Mouse (Mus musculus) activated CD4-positive, CD25-positive, alpha-beta regulatory T cell, adult 4 months (primary cell): Measurements from ENCODE around the gene Cib2. TPM values are rescaled to one million over a fixed set of nuclear protein-coding genes. Genes with fewer than 3 reads are reported as not detected.

Experiments
- polyA plus RNA-seq, 2 experiments: library from polyadenylated mRNA; unstranded; fragments of 100-300 nt; shearing (Covaris generic); gene quantifications; one replicate each; pipeline ENCODE4 v1.2.1; 2017

Cib2 gene
- polyA plus RNA-seq, 2 experiments from 2014 or later, result 1.1 to 2.1 TPM

Other genes starting within 250 kb of the Cib2 start
- gene Dmxl2, start 58.6 kb downstream of the Cib2 start, polyA plus RNA-seq, result under 1 TPM in 1 of 2 experiments, not detected in 1; 0.83 TPM
- not detected for gene Sh2d7, start 21.2 kb downstream of the Cib2 start, polyA plus RNA-seq
- 100 to 1,000 TPM; 155 to 163 TPM for gene Idh3a, start 26.1 kb upstream of the Cib2 start, polyA plus RNA-seq
- gene Acsbg1, start 101.7 kb upstream of the Cib2 start, polyA plus RNA-seq, result 10 to 100 TPM; 52.6 to 55.5 TPM
- gene Dnaja4, start 138.7 kb upstream of the Cib2 start, polyA plus RNA-seq, result 1 to 10 TPM; 3.3 to 3.9 TPM
- 100 to 1,000 TPM; 123 to 134 TPM for gene Wdr61, start 174.3 kb upstream of the Cib2 start, polyA plus RNA-seq
- gene Crabp1, start 204.5 kb upstream of the Cib2 start, polyA plus RNA-seq, result not detected